Mouse (Mus musculus) gastrocnemius, postnatal 36 days (tissue): ENCODE measurements around the gene Clcn1. TPM values are rescaled to one million over a fixed set of nuclear protein-coding genes. Genes with fewer than 3 reads are reported as not detected.
A peak's percentile ranks its signal among the peaks of the same experiment; 100 is the strongest.

Experiments used
- DNase-seq, 2 experiments: peaks; one replicate each; pipeline ENCODE4 v3.0.0; 2022
- intact Hi-C: fragments of 180-260 bp; cut with DNase I; formaldehyde crosslinking; loops from one replicate; pipeline ENCODE4 v1.15.1; 2025
- long read RNA-seq, 2 experiments: library from polyadenylated mRNA; stranded (forward); transcript quantifications; one replicate each; pipeline ENCODE4 v2.0.0; 2021
- total RNA-seq, 2 experiments: library from RNA; stranded (reverse); gene quantifications; 2 replicates each; pipeline ENCODE4 v1.2.3; 2021

The Clcn1 gene
- total RNA-seq = 100 to 1,000 TPM; 134 to 146 TPM
- long read RNA-seq, experiment 1, partial matches to known transcripts = 5 of 16 reads
- long read RNA-seq, experiment 1, other reads (novel, unspliced or antisense) = 7 of 16 reads
- long read RNA-seq, experiment 2, transcript Clcn1-201 (23 exons, 3,545 nt) = major isoform, 6 of 26 reads
- long read RNA-seq, experiment 2, partial matches to known transcripts = 3 of 26 reads
- long read RNA-seq, experiment 2, other reads (novel, unspliced or antisense) = 16 of 26 reads

GRCm38 (mm10) chr6:42286448-42286847 is at the start of gene Clcn1:
Clcn1 (plus strand) TSS chr6:42286685.
- peak; percentile 46 to 51 for DNase-seq
- intact Hi-C loops = no loop called here

DNA sequence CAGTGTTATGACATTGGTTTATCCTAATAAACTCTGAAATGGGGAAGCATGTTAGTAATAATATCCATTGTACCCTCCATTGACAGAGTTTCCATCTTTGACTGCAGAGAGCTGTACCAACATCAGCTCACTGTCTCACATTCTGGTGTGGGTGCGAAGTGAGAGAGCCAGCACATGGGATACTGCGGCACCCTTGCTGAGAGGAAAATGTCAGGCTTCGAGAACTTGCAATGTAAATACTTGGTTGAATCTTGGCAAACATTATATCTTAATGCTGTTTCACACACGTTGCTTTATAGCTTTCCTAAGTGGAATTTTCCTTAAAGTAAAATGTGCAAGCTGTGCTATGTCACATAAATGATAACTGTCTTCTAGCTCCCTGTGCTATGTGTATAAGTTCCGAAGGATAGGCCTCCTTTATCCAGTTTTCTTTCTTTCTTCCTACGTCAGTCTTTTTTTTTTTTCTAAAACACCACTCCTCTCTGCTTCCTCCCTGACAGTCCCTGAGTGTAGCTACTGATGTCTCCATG is 49.1 kb upstream of the Clcn1 start:
- no peak for DNase-seq
- intact Hi-C loops = no loop called here

DNA sequence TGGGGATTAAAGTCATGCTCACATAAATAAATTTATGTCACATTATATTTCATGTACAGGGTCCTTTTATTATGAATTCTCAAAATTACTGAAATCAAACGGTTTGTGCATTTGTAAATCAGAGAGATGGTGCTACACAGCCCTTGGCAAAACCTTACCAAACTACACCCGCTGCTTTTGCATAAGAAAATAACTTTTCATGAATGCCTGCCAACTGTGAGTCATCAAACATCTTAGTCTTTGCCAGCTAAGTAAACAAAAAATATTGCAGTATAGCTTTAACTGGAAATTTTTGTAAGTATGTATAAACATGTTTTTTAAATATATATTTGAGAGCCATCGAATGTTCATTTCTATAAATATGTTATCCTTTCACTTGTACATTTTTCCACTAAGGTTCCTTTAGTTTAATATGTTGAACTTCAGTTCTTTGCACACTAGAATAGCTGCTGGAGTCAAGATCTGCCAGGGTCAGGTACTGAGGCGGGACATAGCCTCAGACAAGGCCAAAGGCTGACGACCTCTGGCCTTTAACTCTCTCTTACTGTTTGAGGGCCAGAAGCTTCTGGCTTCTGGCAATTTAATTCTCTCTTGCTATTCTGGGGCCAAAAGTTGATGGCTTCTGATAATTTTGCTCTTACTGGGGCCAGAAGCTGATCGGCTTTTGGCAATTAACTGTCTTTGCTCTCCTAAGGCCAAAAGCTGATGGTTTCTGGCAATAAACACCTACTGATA is 45.0 kb upstream of the Clcn1 start:
- DNase-seq = no peak
- intact Hi-C loops = no loop called here

- peak; percentile 61 to 68 for DNase-seq
- intact Hi-C loops = no loop called here
Observed at GRCm38 (mm10) chr6:42245711-42246353, 40.7 kb upstream of the Clcn1 start, which contains the start of gene Gstk1. Gstk1 (plus strand) TSS chr6:42245935.

GRCm38 (mm10) chr6:42247173-42247572 is 39.3 kb upstream of the Clcn1 start:
- intact Hi-C loops = no loop called here
- no peak for DNase-seq

- DNase-seq = no peak
- intact Hi-C loops = no loop called here
Observed at GRCm38 (mm10) chr6:42247981-42248380, 38.5 kb upstream of the Clcn1 start.

DNA sequence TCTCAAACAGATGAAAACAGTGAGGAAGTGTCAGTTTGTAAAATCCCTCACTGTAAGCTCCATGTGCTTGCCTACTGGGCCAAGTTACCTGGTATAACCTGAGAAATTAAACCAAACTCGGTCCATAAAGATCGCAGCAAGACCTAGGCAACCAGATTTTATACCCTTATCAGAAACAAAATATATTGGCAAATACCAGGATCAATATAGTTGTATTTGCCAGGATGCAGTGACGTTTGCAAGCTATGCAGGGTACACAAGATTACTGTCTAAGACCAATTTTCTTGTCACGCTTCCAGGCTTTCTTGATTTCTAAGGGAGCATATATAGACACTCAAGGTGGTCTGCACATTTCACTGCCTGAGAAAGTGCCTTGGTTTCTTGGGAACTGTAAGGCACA is 34.7 kb upstream of the Clcn1 start:
- no peak for DNase-seq
- intact Hi-C loops = no loop called here

GRCm38 (mm10) chr6:42253103-42253502 is 33.4 kb upstream of the Clcn1 start:
- DNase-seq = no peak
- intact Hi-C loops = no loop called here

GRCm38 (mm10) chr6:42257303-42257863 is 29.1 kb upstream of the Clcn1 start:
- intact Hi-C loops = loop anchor here (2.0 kb wide), 1 partner anchor 31 kb away; no protein-coding TSS in a partner anchor
- DNase-seq = peak in 1 of 2 experiments; percentile 30

GRCm38 (mm10) chr6:42260430-42260829 is 26.1 kb upstream of the Clcn1 start:
- intact Hi-C loops = no loop called here
- DNase-seq = no peak

- intact Hi-C loops = loop anchor here (1.0 kb wide), 1 partner anchor 34 kb away; no protein-coding TSS in a partner anchor
- no peak for DNase-seq
Observed at GRCm38 (mm10) chr6:42261524-42262170, 24.8 kb upstream of the Clcn1 start, which contains the start of gene Tmem139. Tmem139 (plus strand) TSS chr6:42261970.

GRCm38 (mm10) chr6:42264626-42265312 is 21.7 kb upstream of the Clcn1 start, which contains the start of gene Casp2:
Casp2 (plus strand) TSS chr6:42264985.
- DNase-seq = peak; percentile 96 to 98
- intact Hi-C loops = no loop called here

DNA sequence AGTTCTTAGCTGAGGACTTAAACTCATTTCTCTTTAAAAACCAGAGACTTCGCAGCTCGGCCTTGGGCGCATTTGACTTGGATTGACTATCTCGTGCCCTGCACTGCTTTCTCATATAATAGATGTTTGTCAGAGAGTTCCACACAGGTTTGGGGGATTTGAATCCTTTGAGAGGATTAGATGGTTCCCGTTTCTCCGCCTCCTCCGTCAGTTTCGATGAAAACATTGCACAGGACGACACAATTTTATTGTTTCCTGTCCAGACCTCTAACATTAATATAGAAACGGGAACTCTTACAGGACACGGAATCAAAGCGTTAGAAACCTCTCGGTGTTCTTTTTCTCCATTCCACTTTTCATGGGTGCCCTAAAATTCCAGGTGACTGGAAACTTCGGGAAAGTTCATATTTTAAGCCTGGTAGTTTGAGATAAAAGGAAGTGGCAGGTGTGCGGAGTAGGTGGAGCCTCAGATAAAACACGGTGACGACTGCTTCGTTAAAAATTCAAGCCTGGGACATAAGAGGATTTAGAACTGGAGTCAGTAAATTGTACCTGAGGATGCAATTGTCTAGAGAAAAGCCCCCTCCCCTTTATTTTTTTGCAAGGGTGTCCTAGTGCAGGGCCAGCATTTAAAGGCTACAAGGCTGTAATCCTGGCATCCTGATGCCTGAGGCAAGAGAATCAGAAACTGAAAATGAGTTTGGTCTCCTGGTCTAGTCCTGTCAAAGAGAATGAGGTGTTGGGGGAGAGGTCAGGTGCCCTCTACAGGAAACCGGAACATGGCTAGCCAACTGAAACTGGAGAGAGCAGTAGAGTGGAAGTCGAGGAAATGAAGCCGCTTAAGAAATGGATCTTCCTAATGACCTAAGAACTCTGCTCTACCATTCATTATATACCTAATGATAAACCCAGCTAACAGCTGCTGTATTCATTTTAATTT is 20.8 kb upstream of the Clcn1 start:
- DNase-seq = no peak
- intact Hi-C loops = no loop called here

DNA sequence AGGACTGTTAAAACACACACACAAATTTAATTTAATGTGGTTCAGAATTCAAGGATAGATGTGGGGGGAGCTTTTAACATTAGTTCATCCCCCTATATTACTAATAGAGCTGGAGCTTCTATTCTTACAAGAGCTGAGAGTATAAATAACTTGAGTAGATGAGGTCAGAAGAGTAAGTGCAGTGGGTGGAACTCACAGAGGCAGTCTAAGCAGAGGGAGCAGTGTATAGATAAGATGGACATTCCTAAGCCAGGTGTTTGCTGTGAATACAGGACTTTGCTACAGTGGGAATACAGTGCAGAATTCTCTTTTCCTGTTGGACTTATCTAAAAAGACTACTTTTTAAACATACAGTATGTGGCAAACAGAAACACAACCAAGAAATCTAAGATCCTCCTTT is 15.7 kb upstream of the Clcn1 start:
- no peak for DNase-seq
- intact Hi-C loops = no loop called here

- no peak for DNase-seq
- intact Hi-C loops = no loop called here
Observed at GRCm38 (mm10) chr6:42276151-42276550, 10.3 kb upstream of the Clcn1 start.

DNA sequence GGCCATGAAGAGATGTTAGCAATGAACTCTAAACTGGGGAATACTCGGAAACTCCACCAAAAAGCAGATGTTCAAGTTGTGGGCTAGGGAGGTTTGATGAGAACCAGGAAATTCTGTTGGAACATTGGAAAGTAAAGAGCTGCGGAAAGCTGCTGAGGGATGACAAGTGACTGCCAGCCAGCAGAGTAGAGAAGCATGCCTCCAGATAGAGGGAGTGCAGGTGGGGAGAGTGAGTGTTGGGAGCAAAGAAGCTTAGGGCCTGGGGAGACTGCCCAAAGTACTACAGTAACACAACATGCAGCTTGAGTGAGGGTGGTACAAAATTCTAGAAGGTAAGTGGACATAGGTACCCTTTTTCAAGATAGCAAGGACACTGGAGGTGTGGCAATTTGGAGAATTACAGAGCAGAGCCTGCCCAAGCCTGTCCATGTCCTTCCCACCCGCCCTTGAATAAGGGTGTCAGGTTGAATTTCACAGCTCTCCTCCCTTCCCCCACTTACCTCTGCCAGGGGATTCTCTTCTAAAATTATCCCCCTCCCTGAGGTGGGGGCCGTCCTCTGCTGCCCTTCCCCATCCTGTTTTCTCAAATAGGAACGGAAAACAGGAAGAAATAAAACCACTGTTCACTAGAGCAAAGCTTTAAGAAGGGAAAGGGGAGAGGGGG is 3.5 kb upstream of the Clcn1 start:
- no peak for DNase-seq
- intact Hi-C loops = no loop called here

DNA sequence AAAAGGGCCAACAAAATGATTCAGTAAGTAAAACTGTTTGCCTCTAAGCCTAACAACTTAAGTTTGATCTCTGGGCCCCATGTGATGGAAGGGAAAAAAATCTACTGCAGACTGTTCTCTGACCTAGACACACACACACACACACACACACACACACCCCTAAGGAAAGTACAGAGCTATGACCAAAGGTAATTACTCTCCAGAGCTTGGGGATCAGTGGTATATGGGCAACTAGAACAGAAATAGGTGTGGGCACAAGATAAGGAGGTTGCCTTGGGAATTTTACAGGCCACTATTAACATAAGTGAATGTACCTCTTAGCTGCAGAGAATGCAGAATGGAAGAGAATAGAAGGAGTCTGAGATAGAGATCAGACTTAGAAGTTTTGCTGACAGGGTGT is 1.1 kb downstream of the Clcn1 start:
- no peak for DNase-seq
- intact Hi-C loops = no loop called here

GRCm38 (mm10) chr6:42293327-42293726 is 6.8 kb downstream of the Clcn1 start:
- intact Hi-C loops = no loop called here
- no peak for DNase-seq
